Mouse (Mus musculus): Measurements from ENCODE around the gene Arvcf.

- no peak for TF ChIP-seq CTCF (IDR thresholded peaks at IDR 0.05; ENCODE audit: low read depth, low read length)
- no peak for TF ChIP-seq POLR2A (IDR thresholded peaks at IDR 0.05; ENCODE audit: extremely low read depth, insufficient read depth, low read length)
Measured at GRCm38 (mm10) chr16:18390399-18390798, 42.4 kb downstream of the Arvcf start.
